Mouse (Mus musculus) lung, embryonic 16.5 days (tissue): ENCODE data around the gene Gnai3. TPM values are rescaled to one million over a fixed set of nuclear protein-coding genes. Genes with fewer than 3 reads are reported as not detected.

Experiments
- ATAC-seq: fragments of 200-750 bp; cut with Nextera tagmentation; 2 replicates; pipeline ENCODE4 v1.8.0; 2017; ENCODE audit warnings: low read depth, mild to moderate bottlenecking, moderate library complexity
- H3K27ac ChIP-seq: fragments of 300-500 bp; sonication (generic); 2 replicates; pipeline ENCODE4 v1.5.1; 2014; ENCODE audit warnings: mild to moderate bottlenecking, control low read depth, low read length
- H3K27me3 ChIP-seq: fragments of 300-500 bp; sonication (generic); 2 replicates; pipeline ENCODE4 v1.6.1; 2014; ENCODE audit warnings: low read depth, low read length, mixed read lengths; ENCODE audit not compliant: control insufficient read depth, insufficient read depth
- H3K36me3 ChIP-seq: fragments of 300-500 bp; sonication (generic); 2 replicates; pipeline ENCODE4 v1.6.1; 2014; ENCODE audit warnings: low read length; ENCODE audit not compliant: control insufficient read depth, insufficient read depth
- H3K4me1 ChIP-seq: fragments of 300-500 bp; sonication (generic); replicated peaks from 2 replicates; pipeline ENCODE4 v1.6.1; 2014; ENCODE audit warnings: low read length, mixed read lengths; ENCODE audit not compliant: control insufficient read depth, insufficient read depth
- H3K4me2 ChIP-seq: fragments of 300-500 bp; sonication (generic); 2 replicates; pipeline ENCODE4 v1.6.1; 2014; ENCODE audit warnings: low read depth, low read length, control low read depth
- H3K4me3 ChIP-seq: fragments of 300-500 bp; sonication (generic); 2 replicates; pipeline ENCODE4 v1.5.1; 2014; ENCODE audit warnings: mild to moderate bottlenecking, low read length, control low read depth
- H3K9ac ChIP-seq: fragments of 300-500 bp; sonication (generic); 2 replicates; pipeline ENCODE4 v1.6.1; 2014; ENCODE audit warnings: low read length, control low read depth
- H3K9me3 ChIP-seq: fragments of 300-500 bp; sonication (generic); 2 replicates; pipeline ENCODE4 v1.6.1; 2016; ENCODE audit warnings: low read length; ENCODE audit not compliant: control insufficient read depth
- WGBS: fragments of 180-500 bp; shearing (Covaris S2); extraction: QIAGEN DNeasy Blood & Tissue Kit; methylation state at CpG from one replicate; pipeline ENCODE4 v1.1.7; 2014; 5-methylcytosine and 5-hydroxymethylcytosine counted together
- polyA plus RNA-seq: library from polyadenylated mRNA; unstranded; fragments of >200 nt; fragmentation: Nextera tagmentation; extraction: Ambion mirVana; gene quantifications from 2 replicates; pipeline ENCODE4 v1.2.1, GENCODE M21; 2015

Gnai3 gene
- polyA plus RNA-seq, 1 experiment from 2014 or later: 162 TPM

- peaks cover 5% of the 10 kb centered on the region; the same call in 1 of the 2 replicates for H3K4me1 ChIP-seq
- H3K4me3 ChIP-seq: no peak overlapping the region
- H3K9ac ChIP-seq: no peak overlapping the region
- ATAC-seq: no peak
- no peak overlapping the region for H3K27ac ChIP-seq
- H3K4me2 ChIP-seq: no peak overlapping the region
- no peaks in the 10 kb centered on the region for H3K36me3 ChIP-seq
- H3K27me3 ChIP-seq: no peaks in the 10 kb centered on the region
- 62% methylated on average over 6 of the region's 6 CpGs for WGBS
- H3K9me3 ChIP-seq: no peaks in the 10 kb centered on the region
These were observed 53.9 kb downstream of the Gnai3 start for GRCm38 (mm10) chr3:108092030-108092429.

- no peak overlapping the region for H3K4me3 ChIP-seq
- no peaks in the 10 kb centered on the region for H3K9me3 ChIP-seq
- 83% methylated on average over 2 of the region's 2 CpGs for WGBS
- no peak overlapping the region for H3K27ac ChIP-seq
- peaks cover 9% of the 10 kb centered on the region; the same call in 1 of the 2 replicates for H3K4me1 ChIP-seq
- no peaks in the 10 kb centered on the region for H3K27me3 ChIP-seq
- ATAC-seq: no peak
- no peaks in the 10 kb centered on the region for H3K36me3 ChIP-seq
- H3K9ac ChIP-seq: no peak overlapping the region
- H3K4me2 ChIP-seq: no peak overlapping the region
These were observed 55.4 kb downstream of the Gnai3 start for GRCm38 (mm10) chr3:108090561-108090960.

GRCm38 (mm10) chr3:108089916-108090315 is 56.0 kb downstream of the Gnai3 start:
- no peak for ATAC-seq
- Histone ChIP-seq H3K9ac (no peak overlapping the region), H3K36me3 (no peaks in the 10 kb centered on the region), H3K4me3 (no peak overlapping the region), H3K4me1 (peaks cover 11% of the 10 kb centered on the region), H3K27me3 (no peaks in the 10 kb centered on the region), H3K27ac (no peak overlapping the region), H3K4me2 (no peak overlapping the region), H3K9me3 (no peaks in the 10 kb centered on the region)
- 47% methylated on average over 2 of the region's 2 CpGs for WGBS

GRCm38 (mm10) chr3:108088842-108089380 is 57.0 kb downstream of the Gnai3 start:
- H3K27ac ChIP-seq: no peak overlapping the region
- H3K36me3 ChIP-seq: no peaks in the 10 kb centered on the region
- H3K9me3 ChIP-seq: no peaks in the 10 kb centered on the region
- no peak overlapping the region for H3K4me2 ChIP-seq
- no peak overlapping the region for H3K4me3 ChIP-seq
- no peak overlapping the region for H3K9ac ChIP-seq
- ATAC-seq: no peak
- 38% methylated on average over 5 of the region's 5 CpGs for WGBS
- peaks cover 21% of the 10 kb centered on the region for H3K4me1 ChIP-seq
- H3K27me3 ChIP-seq: no peaks in the 10 kb centered on the region

- Histone ChIP-seq H3K9me3 (no peaks in the 10 kb centered on the region), H3K27ac (no peak overlapping the region), H3K27me3 (no peaks in the 10 kb centered on the region), H3K9ac (no peak overlapping the region), H3K4me2 (no peak overlapping the region), H3K36me3 (no peaks in the 10 kb centered on the region), H3K4me3 (no peak overlapping the region), H3K4me1 (peaks cover 29% of the 10 kb centered on the region)
- 74% methylated on average over 3 of the region's 3 CpGs for WGBS
- ATAC-seq: no peak
These were observed 58.6 kb downstream of the Gnai3 start for GRCm38 (mm10) chr3:108087329-108087728.

GRCm38 (mm10) chr3:108086470-108086979 is 59.4 kb downstream of the Gnai3 start, which contains the start of gene Ampd2:
Gene Ampd2 (minus strand): TSS chr3:108086651.
- Histone ChIP-seq H3K9me3 (no peaks in the 10 kb centered on the region), H3K4me1 (peaks cover 37% of the 10 kb centered on the region), H3K27ac (peak within 1 kb of the TSS; percentile 93), H3K27me3 (no peaks in the 10 kb centered on the region), H3K4me3 (peak within 1 kb of the TSS; percentile 70), H3K9ac (peak within 1 kb of the TSS; percentile 77), H3K4me2 (peak within 1 kb of the TSS; percentile 99), H3K36me3 (no peaks in the 10 kb centered on the region)
- WGBS: under 1% methylated on average over 29 of the region's 29 CpGs
- ATAC-seq: peak; percentile 49

- peaks cover 37% of the 10 kb centered on the region for H3K4me1 ChIP-seq
- H3K36me3 ChIP-seq: no peaks in the 10 kb centered on the region
- under 1% methylated on average over 31 of the region's 31 CpGs for WGBS
- no peaks in the 10 kb centered on the region for H3K27me3 ChIP-seq
- peak overlapping the region; percentile 93 for H3K27ac ChIP-seq
- H3K4me2 ChIP-seq: peak overlapping the region; percentile 99
- peak overlapping the region; percentile 70 for H3K4me3 ChIP-seq
- H3K9ac ChIP-seq: peak overlapping the region; percentile 77
- peak; percentile 87 for ATAC-seq
- H3K9me3 ChIP-seq: no peaks in the 10 kb centered on the region
These were observed 60.1 kb downstream of the Gnai3 start for GRCm38 (mm10) chr3:108085721-108086469.

GRCm38 (mm10) chr3:108085281-108085720 is 60.6 kb downstream of the Gnai3 start:
- peak; percentile 91 for ATAC-seq
- H3K9ac ChIP-seq: peak overlapping the region; percentile 77
- H3K4me1 ChIP-seq: peaks cover 37% of the 10 kb centered on the region
- H3K27me3 ChIP-seq: no peaks in the 10 kb centered on the region
- peak overlapping the region; percentile 99 for H3K4me2 ChIP-seq
- 0% methylated on average over 14 of the region's 14 CpGs for WGBS
- peak overlapping the region; percentile 93 for H3K27ac ChIP-seq
- H3K36me3 ChIP-seq: no peaks in the 10 kb centered on the region
- H3K4me3 ChIP-seq: peak overlapping the region; percentile 70
- no peaks in the 10 kb centered on the region for H3K9me3 ChIP-seq

GRCm38 (mm10) chr3:108084767-108085270 is 61.1 kb downstream of the Gnai3 start:
- Histone ChIP-seq H3K9ac (peak overlapping the region; percentile 77), H3K9me3 (no peaks in the 10 kb centered on the region), H3K27me3 (no peaks in the 10 kb centered on the region), H3K4me1 (peaks cover 37% of the 10 kb centered on the region), H3K27ac (peak overlapping the region; percentile 93), H3K4me3 (peak overlapping the region; percentile 70), H3K4me2 (peak overlapping the region; percentile 99), H3K36me3 (no peaks in the 10 kb centered on the region)
- ATAC-seq: peak; percentile 4
- WGBS: 6% methylated on average over 13 of the region's 13 CpGs
